In genomic region chr8:56832651-56833050, GRCm38 (mm10) we compare ENCODE assay signal across 13 mouse cellular contexts.
"Had no signal": no experiment of that assay in that cellular context is flagged by ENCODE, and none has a peak within 500 bp of the region (broad histone marks: within the 10 kb centered on the region; RNA-seq: fewer than 3 reads in every experiment).

No protein-coding gene starts in this region.

- H3K27ac ChIP-seq: liver, embryonic 14.5 days; midbrain, embryonic 10.5 days; neural tube, embryonic 12.5 days; stomach, embryonic 15.5 days had no signal

- H3K27me3 ChIP-seq: neural tube, embryonic 12.5 days; stomach, embryonic 15.5 days had no signal

- H3K4me2 ChIP-seq: neural tube, embryonic 12.5 days; stomach, embryonic 15.5 days had no signal

- H3K4me1 ChIP-seq: midbrain, embryonic 10.5 days; neural tube, embryonic 12.5 days; stomach, embryonic 15.5 days had no signal

- H3K4me3 ChIP-seq: midbrain, embryonic 10.5 days; myocyte; neural tube, embryonic 12.5 days; stomach, embryonic 15.5 days had no signal

- H3K36me3 ChIP-seq: midbrain, embryonic 10.5 days; neural tube, embryonic 12.5 days; stomach, embryonic 15.5 days had no signal

- H3K9me3 ChIP-seq: midbrain, embryonic 10.5 days; neural tube, embryonic 12.5 days; stomach, embryonic 15.5 days had no signal

- DNase-seq: kidney, adult 2 months; kidney, postnatal 25 days; layer of hippocampus, postnatal 36 days; lung, adult 2 months; midbrain, embryonic 14.5 days; right cerebral cortex, postnatal 14 days; thymus, adult 2 months; thymus, postnatal 25 days had no signal

- H3K9ac ChIP-seq: liver, embryonic 14.5 days; neural tube, embryonic 12.5 days; stomach, embryonic 15.5 days had no signal
